ENCODE assay signal across 9 mouse cellular contexts in genomic region chr5:93027120-93027675, GRCm38 (mm10). TPM values are rescaled to one million over a fixed set of nuclear protein-coding genes. Genes with fewer than 3 reads are reported as not detected.
DNase-seq lines count a peak whose midpoint lies in the region; ATAC-seq lines count a peak whose summit lies in the region.
"Had no signal": no experiment of that assay in that cellular context is flagged by ENCODE, and none has a peak within 500 bp of the region (broad histone marks: within the 10 kb centered on the region; RNA-seq: fewer than 3 reads in every experiment).

No protein-coding gene starts in this region.

- H3K27ac ChIP-seq in lung, embryonic 16.5 days (ENCODE audit: low read length): peak overlapping the region; percentile 75
- H3K27ac ChIP-seq in intestine, embryonic 16.5 days (ENCODE audit: low read length): peak overlapping the region; percentile 87
- peak overlapping the region; percentile 78 for H3K27ac ChIP-seq in stomach, embryonic 14.5 days (ENCODE audit: low read length)

- no peaks in the 10 kb centered on the region for H3K9me3 ChIP-seq in lung, embryonic 16.5 days (ENCODE audit: control insufficient read depth, low read length)
- H3K9me3 ChIP-seq in intestine, embryonic 16.5 days (ENCODE audit: control insufficient read depth, low read length): no peaks in the 10 kb centered on the region
- H3K9me3 ChIP-seq in stomach, embryonic 14.5 days (ENCODE audit: control insufficient read depth, low read depth, low read length): no peaks in the 10 kb centered on the region

- no peak overlapping the region for H3K4me3 ChIP-seq in lung, embryonic 16.5 days (ENCODE audit: low read length)
- no peak overlapping the region for H3K4me3 ChIP-seq in intestine, embryonic 16.5 days (ENCODE audit: low read length)
- H3K4me3 ChIP-seq in stomach, embryonic 14.5 days (ENCODE audit: low read depth, low read length): no peak overlapping the region

- peaks cover 21% of the 10 kb centered on the region for H3K4me1 ChIP-seq in lung, embryonic 16.5 days (replicated peaks; ENCODE audit: control insufficient read depth, insufficient read depth, low read length)
- H3K4me1 ChIP-seq in intestine, embryonic 16.5 days (ENCODE audit: control insufficient read depth, insufficient read depth, low read length): peaks cover 34% of the 10 kb centered on the region
- peaks cover 22% of the 10 kb centered on the region; the same call in 1 of the 2 replicates for H3K4me1 ChIP-seq in stomach, embryonic 14.5 days (ENCODE audit: control insufficient read depth, insufficient read depth, low read length)

- peak; percentile 37 for ATAC-seq in lung, embryonic 16.5 days (ENCODE audit: low read depth)
- ATAC-seq in intestine, embryonic 16.5 days: no peak
- 0 out of 2 replicates have a peak, but pooled peaks have one; percentile 19 for ATAC-seq in stomach, embryonic 14.5 days (ENCODE audit: insufficient number of reproducible peaks, insufficient read depth, low FRiP score, low read depth)

- DNase-seq in lung, postnatal 14 days: no peak
- peak; percentile 37 for DNase-seq in gastrocnemius, postnatal 25 days
- DNase-seq in cerebellum, adult 11-12 months: no peak
- DNase-seq in layer of hippocampus, adult 9-10 months (ENCODE audit: low spot score): no peak
- DNase-seq in adrenal gland, postnatal 10 days: no peak

- H3K27me3 ChIP-seq in lung, embryonic 16.5 days (ENCODE audit: control insufficient read depth, insufficient read depth, low read depth, low read length): no peaks in the 10 kb centered on the region
- H3K27me3 ChIP-seq in intestine, embryonic 16.5 days (replicated peaks; ENCODE audit: control insufficient read depth, insufficient read depth, low read length): no peaks in the 10 kb centered on the region
- no peaks in the 10 kb centered on the region for H3K27me3 ChIP-seq in stomach, embryonic 14.5 days (ENCODE audit: control insufficient read depth, insufficient read depth, low read length)

- H3K36me3 ChIP-seq in lung, embryonic 16.5 days (ENCODE audit: control insufficient read depth, insufficient read depth, low read length): no peaks in the 10 kb centered on the region
- H3K36me3 ChIP-seq in intestine, embryonic 16.5 days (ENCODE audit: control insufficient read depth, insufficient read depth, low read length): no peaks in the 10 kb centered on the region
- no peaks in the 10 kb centered on the region for H3K36me3 ChIP-seq in stomach, embryonic 14.5 days (ENCODE audit: control insufficient read depth, insufficient read depth, low read length)

- peak overlapping the region; percentile 1; the same call in 1 of the 2 replicates for H3K9ac ChIP-seq in lung, embryonic 16.5 days (ENCODE audit: low read length)
- H3K9ac ChIP-seq in intestine, embryonic 16.5 days (ENCODE audit: low read depth, low read length): 0 out of 2 replicates have a peak overlapping the region, but pooled peaks have one; percentile 22
- no peak overlapping the region for H3K9ac ChIP-seq in stomach, embryonic 14.5 days (replicated peaks; ENCODE audit: low read depth, low read length)

- WGBS in lung, embryonic 16.5 days: 32% methylated on average over 9 of the region's 9 CpGs
- WGBS in intestine, embryonic 16.5 days: 38% methylated on average over 9 of the region's 9 CpGs
- 27% methylated on average over 9 of the region's 9 CpGs for WGBS in stomach, embryonic 14.5 days

- no peak overlapping the region; the same call in 1 of the 2 replicates for H3K4me2 ChIP-seq in lung, embryonic 16.5 days (ENCODE audit: low read depth, low read length)
- H3K4me2 ChIP-seq in intestine, embryonic 16.5 days (ENCODE audit: low read depth, low read length): peak overlapping the region; percentile 25; the same call in 1 of the 2 replicates
- 0 out of 2 replicates have a peak overlapping the region, but pooled peaks have one; percentile 16 for H3K4me2 ChIP-seq in stomach, embryonic 14.5 days (replicated peaks; ENCODE audit: low read depth, low read length)

RNA-seq across cellular contexts. Expression of gene Sowahb, which starts 17.6 kb away (rescaled TPM):
- 1.2 and 1.4 TPM in 2 replicates for polyA plus RNA-seq in lung, embryonic 16.5 days (2015; fragmentation: Nextera tagmentation; extraction: Ambion mirVana)
- not detected for total RNA-seq in gastrocnemius, postnatal 25 days (2021)
- 5.2 and 7.6 TPM in 2 replicates for polyA plus RNA-seq in intestine, embryonic 16.5 days (2015; fragmentation: Nextera tagmentation; extraction: Ambion mirVana)
- 1.4 and 1.5 TPM in 2 replicates for polyA plus RNA-seq in stomach, embryonic 14.5 days (2014; fragmentation: Nextera tagmentation; extraction: Ambion mirVana)
- 1 to 10 TPM in 1 of 2 experiments, under 1 TPM in 1; 0.48 to 1.4 TPM for total RNA-seq in adrenal gland, postnatal 10 days (2021)
- total RNA-seq: gastrocnemius, postnatal 36 days had no signal
